Mouse (Mus musculus) left cerebral cortex, postnatal 25 days (tissue): ENCODE measurements around the gene Ces2f. TPM values are rescaled to one million over a fixed set of nuclear protein-coding genes. Genes with fewer than 3 reads are reported as not detected.
A peak's percentile ranks its signal among the peaks of the same experiment; 100 is the strongest.
"Not testable (repeated sequence)": the region's sequence is repeated elsewhere in the genome, so short reads cannot be mapped to it uniquely, and the experiment has no call there.

Experiments used
- DNase-seq, 2 experiments: peaks; one replicate each; pipeline ENCODE4 v3.0.0; 2022; ENCODE audit warnings: low spot score in 2 of 2, mixed read lengths in 1 of 2
- intact Hi-C: fragments of 180-260 bp; cut with DNase I; formaldehyde crosslinking; loops from one replicate; pipeline ENCODE4 v1.15.1; 2025
- total RNA-seq, 2 experiments: library from RNA; stranded (reverse); gene quantifications; 2 replicates each; pipeline ENCODE4 v1.2.3; 2021

Gene Ces2f
- not detected for total RNA-seq

DNA sequence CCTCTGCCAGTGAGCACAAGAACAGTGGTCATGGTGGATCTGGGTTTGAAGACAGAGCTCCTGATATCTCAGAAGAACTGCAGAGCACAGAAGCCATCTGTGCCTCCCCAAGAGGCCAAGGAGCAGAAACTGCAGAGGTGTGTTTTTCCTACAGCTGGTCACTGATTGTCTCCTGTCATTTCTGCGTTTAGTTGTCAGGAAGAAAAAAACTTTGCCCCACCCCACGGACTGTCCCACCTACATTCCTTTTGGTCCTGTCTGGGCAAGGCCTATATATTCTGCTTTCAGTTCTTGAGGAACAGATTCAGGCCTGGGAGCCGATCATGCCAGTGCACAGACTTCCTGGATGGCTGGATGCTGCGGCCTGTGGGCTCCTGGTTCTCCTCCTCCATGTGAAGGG is at the start of gene Ces2f:
TSS of gene Ces2f (plus strand) at position 301 of the 400 bp plus-strand sequence.
- DNase-seq: no peak
- intact Hi-C loops: loop anchor here (10.0 kb wide), 1 partner anchor 268 kb away; no protein-coding TSS in a partner anchor

DNA sequence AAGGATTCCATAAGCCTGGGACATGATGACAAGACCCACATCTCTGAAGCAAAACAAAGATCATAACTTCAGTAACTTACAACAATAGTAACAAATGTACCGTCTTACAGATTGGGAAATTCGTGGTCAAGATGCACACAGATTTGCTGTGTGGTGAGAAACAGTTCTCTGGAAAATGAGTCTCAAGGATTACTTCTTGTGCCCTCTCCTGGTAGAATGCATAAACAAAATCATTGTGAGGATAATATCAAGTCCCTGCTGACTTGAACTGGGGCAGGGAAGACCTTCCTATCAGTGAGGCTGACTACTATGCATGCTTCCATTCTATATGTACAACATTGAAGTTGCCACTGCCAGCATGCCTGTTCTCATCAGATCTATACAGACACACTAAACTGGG is 45.4 kb upstream of the Ces2f start:
- no peak for DNase-seq
- intact Hi-C loops: loop anchor here (10.0 kb wide), 1 partner anchor 247 kb away; no protein-coding TSS in a partner anchor

DNA sequence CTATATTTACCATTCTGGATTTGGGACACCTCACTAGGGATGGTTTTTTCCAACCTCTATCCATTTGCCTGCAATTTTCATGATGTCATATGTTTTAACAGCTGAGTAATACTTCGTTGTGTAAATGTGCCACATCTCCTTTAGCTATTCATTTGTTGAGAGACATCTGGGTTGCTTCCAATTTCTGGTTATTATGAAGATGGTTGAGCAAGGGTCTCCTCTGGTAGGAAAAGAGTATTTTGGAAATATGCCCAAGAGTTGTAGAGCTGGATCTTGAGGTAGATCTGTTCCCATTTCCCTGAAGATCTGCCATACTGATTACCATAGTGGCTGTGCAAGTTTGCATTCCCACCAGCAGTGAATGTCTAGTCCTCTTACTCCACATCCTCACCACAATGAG is 40.0 kb upstream of the Ces2f start:
- intact Hi-C loops: loop anchor here (10.0 kb wide), 1 partner anchor 252 kb away; no protein-coding TSS in a partner anchor
- no peak for DNase-seq

DNA sequence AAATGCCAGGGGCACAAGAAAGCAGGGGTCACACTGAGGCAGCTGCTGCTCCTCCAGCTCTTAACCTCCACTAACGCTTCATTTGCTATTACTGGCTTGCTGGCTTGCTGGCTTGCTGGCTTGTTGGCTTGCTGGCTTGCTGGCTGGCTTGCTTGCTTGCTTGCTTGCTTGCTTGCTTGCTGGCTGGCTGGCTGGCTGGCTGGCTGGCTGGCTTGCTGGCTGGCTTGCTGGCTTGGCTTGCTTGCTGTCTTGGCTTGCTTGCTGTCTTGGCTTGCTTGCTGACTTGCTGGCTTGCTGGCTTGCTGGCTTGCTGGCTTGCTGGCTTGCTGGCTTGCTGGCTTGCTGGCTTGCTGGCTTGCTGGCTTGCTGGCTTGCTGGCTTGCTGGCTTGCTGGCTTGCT is 38.1 kb upstream of the Ces2f start:
- peak in 1 of 2 experiments; percentile 13 for DNase-seq
- intact Hi-C loops: loop anchor here (10.0 kb wide), 1 partner anchor 254 kb away; no protein-coding TSS in a partner anchor

DNA sequence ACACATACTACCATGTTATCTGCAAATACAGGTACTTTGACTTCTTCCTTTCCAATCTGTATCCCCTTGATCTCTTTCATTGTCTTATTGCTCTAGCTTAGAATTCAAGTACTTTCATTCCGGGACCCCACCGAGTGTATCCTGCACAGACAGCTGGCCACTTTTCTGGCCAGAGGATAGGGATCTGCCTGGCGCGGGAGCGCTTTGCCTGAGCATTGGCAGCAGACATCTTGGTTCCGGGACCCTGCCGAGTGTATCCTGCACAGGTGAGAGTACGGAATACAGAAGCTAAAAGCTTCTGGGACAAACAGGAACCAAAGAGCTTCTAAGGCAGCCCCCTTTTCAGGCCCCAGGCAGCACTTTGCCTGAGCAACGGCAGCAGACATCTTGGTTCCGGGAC is 37.5 kb upstream of the Ces2f start:
- intact Hi-C loops: loop anchor here (10.0 kb wide), 1 partner anchor 255 kb away; no protein-coding TSS in a partner anchor
- not testable (repeated sequence) for DNase-seq

DNA sequence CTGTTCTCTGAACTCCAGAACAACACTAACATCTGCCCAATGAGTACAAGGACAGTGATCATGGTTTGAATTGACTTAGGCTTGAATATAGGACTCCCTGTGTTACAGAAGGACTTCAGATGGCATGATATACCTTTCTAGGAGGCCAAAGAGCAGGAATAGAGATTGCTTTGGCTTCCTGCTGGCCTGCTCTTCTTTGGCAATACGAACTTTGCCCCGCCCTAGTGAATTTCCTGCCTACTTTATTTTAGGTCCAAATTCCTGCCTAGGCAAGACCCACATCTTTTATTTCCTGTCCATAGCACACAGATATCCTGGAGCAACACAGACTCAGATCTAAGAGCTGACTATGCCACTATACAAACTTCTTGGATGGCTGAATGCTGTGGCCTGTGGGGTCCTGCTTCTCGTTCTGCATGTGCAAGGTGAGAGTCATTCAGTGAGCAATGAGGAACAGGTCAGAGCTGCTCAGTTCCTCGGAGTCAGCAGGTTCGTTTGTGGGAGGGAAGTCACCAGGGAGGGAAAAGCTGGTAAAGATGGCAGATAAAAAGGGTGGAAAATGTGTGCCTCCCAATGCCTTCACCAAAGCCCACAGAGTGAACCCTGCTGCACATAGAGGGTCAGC is 21.1 kb upstream of the Ces2f start, which contains the start of gene Ces2e:
TSS of gene Ces2e (plus strand) at position 289 of the 625 bp plus-strand sequence.
- DNase-seq: no peak
- intact Hi-C loops: no loop called here

DNA sequence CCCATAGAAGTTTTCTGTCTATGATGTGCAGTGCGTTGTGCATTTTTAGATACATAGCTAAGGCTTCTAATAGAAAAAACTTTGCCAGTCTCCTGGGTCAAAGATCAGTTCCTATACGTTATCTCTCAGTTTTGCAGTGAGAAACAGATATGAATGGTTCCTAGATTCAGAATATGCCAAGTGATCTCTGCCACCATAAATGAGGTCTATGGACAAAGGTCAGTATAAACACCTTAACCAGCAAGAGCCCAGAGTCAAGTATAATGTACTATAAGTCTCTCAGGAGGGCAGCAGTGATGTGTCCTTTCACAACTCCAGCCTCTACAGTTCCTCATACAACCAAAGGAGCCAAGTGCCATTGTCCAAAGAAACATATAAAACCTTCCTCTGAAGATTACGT is 19.9 kb upstream of the Ces2f start:
- DNase-seq: no peak
- intact Hi-C loops: no loop called here

DNA sequence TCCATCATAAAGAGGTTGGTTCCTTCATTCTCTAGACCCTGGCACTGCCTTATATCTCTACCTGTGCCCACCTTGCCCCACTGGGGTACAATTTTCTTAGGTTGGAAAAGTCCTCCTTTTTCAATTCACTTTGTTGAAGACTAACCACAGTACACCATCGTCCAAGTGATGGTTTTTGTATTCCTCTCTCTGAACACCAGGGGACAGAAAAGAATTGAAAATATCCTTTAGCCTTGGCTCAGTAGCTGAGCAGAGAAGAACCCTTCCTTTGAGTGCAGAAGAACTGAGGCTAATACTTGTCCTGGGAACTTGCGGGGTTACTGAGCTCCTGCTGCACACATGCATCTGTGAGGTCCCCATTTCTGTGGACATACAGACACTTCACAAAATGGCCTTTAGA is 2.5 kb upstream of the Ces2f start:
- DNase-seq: no peak
- intact Hi-C loops: loop anchor here (10.0 kb wide), 1 partner anchor 270 kb away; no protein-coding TSS in a partner anchor

DNA sequence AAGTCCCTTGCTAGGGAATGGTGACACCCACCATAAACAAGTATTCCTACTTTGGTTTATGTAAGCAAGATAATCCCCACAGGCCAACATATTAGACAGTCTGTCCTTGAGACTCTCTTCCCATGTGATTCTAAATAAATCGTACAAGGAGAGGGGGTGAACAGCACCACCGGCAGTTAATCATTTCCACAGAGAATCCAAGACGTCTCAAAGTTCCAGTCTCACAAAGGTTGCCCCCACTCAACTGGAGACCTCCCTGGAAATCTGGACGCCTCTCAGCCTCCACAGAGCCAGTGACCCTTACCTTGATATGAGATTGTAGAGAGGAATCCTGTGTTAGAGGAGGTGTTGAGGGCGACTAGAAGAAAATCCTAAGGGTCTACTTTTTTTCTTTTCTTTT is 1.9 kb downstream of the Ces2f start:
- intact Hi-C loops: loop anchor here (10.0 kb wide), 1 partner anchor 266 kb away; no protein-coding TSS in a partner anchor
- DNase-seq: no peak

DNA sequence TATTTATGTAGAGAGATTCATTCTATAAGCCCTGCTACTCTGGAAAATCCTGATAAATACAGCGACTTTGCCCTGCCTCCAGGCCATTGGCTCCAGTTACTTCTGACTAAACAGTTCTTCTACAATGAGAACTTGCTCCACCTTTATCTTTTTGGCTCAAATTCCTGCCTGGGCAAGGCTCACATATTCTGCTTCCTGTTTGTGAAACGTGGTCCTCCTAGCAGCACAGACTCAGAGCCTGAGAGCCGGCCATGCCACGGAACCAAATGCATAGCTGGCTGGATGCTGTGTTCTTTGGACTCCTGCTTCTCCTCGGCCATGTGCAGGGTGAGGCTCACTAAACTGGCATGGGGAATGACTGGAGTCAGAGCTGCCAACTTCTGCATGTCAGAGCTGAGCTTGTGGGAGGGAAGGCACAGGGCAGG is 14.4 kb downstream of the Ces2f start, which contains the start of gene Ces2g:
TSS of gene Ces2g (plus strand) at position 182 of the 425 bp plus-strand sequence.
- DNase-seq: no peak
- intact Hi-C loops: no loop called here

DNA sequence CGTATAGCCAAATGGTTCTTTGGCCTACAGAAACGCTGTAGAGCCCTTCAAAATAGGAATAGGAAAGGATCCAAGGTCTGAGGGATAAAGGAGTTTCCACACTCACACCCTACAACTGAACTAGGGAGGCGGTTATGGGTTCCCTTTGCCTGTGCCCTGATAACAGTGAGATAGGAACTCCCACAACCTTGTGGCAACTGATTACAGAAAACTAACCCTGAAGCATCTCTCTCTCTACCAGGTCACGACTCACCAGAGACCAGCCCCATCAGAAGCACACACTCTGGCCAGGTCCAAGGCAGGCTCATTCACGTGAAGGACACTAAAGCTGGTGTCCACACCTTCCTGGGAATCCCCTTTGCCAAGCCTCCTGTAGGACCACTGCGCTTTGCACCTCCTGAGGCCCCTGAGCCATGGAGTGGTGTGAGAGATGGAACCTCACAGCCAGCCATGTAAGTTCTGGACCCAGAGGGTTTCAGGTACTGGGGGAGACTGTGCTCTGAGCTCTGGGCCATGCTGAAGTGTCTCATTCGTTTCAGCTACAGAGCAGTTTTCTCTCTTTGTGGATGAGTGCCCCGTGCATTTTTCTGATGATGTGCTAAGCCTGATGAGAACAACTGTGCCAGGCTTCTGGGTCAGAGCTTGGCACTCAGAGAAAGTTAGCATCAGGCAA is 15.2 kb downstream of the Ces2f start:
- DNase-seq: no peak
- intact Hi-C loops: no loop called here

DNA sequence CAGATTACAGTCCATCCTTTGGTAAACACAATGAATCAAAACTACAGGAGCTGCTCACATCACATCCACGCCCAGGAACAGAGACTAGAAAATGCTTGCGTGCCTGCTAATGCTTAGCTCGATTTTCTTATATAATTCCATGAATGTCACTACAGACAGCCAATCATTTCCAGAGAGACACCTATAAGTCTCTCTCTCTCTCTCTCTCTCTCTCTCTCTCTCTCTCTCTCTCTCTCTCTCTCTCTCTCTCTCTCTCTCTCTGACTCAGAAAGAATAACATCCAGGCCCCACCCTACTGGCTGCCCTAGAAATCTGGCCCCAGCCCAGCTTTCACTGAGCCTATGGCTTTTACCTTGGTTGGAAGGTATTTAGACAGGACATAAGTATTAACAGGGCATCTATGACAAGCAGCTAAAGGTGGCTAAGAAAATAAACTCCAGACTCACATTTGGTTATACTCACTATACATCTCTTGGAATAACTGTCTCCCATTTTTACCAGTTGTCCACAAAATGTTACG is 16.3 kb downstream of the Ces2f start:
- intact Hi-C loops: no loop called here
- no peak for DNase-seq

DNA sequence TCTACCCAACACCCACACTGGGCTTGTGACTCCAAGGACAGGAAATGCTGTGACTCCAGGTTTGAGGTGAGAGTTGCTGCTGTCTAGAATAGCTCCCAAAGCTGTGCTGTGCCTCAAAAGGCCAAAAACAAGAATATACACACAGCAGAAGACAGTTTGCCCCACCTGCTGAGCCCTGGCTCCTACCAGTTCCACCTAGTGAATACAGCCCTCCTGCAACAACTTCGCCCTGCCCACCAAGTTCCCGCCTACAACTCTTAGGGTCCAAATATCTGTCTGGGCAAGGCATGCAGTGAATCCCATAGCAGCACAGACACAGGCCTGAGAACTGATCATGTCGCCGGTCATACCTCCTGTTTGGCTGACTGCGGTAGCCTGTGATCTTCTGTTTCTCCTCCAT is 37.0 kb downstream of the Ces2f start:
- intact Hi-C loops: no loop called here

DNA sequence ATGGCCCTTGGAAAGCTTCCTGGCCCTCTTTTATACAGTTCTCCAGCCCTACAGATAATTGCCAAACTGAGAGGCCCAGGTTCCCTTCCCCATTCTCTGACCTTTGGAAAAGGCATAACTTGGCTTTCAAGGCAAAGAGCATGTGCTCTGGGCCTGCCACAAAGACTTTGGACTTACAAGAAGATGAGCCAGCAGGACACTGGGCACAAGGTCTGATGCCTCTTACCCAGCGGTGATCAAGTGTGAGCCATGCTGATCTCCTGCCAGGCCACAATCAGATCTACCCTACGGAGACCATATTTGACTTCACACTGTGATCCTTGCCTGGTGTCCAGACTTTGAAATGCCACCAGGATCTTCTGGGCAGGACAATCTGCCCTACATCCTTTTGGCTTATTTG is 37.8 kb downstream of the Ces2f start:
- DNase-seq: no peak
- intact Hi-C loops: no loop called here

More for the DNA sequence above, 37.0 kb downstream of the Ces2f start:
- DNase-seq: no peak

DNA sequence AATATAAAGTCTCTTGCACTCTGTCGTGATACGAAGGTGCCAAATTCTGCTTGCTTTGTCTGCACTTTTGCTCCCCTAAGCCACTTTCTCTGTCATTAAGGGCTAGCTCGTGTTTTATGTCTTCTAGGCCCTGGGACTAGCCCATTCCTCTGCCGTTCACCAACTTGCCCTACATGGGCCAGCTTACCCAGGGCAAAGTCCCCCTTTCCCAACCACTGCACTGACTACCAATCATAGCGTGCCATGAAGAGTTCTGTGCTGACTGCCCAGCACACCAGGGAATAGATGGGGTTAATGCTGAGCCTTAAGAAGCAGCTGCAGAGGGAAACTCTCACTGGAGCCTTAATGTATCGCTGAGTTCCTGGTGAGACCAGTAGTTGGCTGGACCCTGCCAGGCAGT is 51.0 kb downstream of the Ces2f start:
- DNase-seq: no peak
- intact Hi-C loops: no loop called here

DNA sequence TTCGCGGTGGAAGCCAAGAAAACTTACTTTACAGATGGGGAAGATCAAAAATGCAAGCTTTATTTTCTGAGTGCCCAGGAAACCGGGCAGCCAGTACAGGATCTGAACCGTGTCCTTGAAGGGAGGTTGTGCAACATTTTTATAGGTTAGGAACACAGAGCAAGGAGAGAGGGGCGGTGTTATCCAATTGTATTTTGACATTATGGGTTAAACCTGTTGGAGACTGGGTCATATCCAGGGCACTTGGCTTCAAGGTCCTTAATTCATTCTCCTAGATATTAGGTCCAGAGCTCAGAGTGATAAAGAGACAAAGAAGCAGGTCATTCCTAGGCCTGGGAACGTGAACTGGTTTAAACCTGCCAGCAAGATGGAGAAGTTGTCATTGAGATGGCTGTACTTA is 52.0 kb downstream of the Ces2f start:
- intact Hi-C loops: no loop called here

DNA sequence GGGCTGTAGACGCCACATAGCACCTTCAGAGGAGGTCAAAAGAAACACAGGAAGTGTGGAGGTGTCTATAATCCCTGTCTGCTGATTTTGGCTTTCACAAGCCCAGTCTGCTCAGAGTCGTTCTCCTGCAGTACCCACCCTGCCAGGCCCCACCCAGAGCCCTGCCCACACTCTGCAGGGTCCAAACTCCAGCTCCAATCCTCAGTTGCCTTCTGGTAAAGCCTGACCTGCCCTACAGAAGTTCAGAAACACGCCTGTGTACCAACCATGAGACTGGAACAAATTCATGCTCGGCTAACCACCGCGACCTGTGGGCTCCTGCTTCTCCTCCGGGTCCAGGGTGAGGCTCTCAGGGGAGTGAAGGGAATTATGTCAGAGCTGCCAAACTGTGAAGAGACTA is 53.4 kb downstream of the Ces2f start, which contains the start of gene Ces2h:
TSS of gene Ces2h (plus strand) at position 268 of the 400 bp plus-strand sequence.
- intact Hi-C loops: no loop called here
- no peak for DNase-seq

More for the DNA sequence above, 52.0 kb downstream of the Ces2f start:
- no peak for DNase-seq
